Mouse (Mus musculus) kidney, postnatal 25 days (tissue): ENCODE measurements at regions not wholly inside any gene's neighbourhood (a gene's known extent, or its start where the extent isn't known, plus 50 kb on each side); places are given as distances from the start of the nearest gene placed in this dataset.

ENCODE experiments used
- DNase-seq, 2 experiments: peaks; one replicate each; pipeline ENCODE4 v3.0.0; 2021; ENCODE audit warnings: mixed read lengths in 2 of 2

DNA sequence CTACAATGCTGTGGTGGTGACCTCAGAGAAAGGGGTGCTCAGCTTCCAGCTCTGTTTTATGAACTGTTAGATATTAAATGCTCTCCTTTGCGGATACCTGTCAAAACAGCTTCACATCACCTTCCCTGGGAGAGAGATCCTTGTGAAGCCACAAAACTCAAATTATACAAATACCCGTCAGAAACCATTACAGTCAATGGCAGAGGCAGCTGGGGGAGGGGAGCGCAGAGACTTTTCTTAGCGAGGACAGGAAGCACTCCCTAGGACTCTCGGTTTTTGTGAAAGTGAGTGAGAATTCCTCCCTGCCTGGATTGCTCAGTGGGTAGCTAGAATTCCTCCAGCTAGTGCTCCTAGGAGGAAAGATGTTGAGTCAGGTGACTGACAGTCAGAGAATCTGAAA, 161.0 kb downstream of the Bmp7 start:
- no peak for DNase-seq

DNA sequence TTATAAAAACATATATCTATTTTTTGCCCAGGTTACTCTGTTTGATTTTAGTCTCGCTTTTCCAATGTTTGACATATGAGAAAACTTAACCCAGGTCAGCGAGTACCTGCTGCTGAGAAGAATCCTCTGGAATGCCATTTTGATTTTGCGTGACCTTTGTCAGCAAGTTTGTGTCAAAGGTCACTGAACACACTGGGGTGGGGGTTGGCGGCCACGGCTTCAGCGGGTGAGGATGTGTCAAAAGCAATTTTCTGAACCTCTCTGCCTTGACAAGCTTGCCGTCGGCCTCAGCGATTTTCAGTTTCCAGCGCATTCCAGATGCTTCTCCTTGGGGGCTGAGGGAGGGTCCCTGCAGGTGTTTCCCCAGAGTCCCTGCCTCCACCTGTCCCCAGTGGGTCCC, 157.4 kb downstream of the Bmp7 start:
- no peak for DNase-seq

DNA sequence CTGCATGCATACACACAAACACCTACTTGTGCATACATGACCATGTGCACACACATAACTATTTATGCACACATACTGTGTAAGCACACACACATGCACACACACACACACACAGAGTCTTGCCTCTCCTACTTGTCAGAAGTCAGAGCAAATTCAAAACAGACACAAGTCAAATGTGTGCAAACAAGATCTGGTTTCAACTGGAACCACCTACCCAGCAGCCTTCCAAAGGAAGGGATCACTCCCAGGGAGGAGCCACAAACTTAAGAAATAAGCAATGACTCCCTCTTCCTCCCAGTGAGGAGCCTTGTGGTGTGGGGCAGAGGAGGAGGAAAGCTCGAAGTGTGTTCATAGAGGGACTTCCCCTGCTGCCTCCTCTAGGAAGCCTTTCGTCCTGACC, 153.8 kb downstream of the Bmp7 start:
- no peak for DNase-seq

DNA sequence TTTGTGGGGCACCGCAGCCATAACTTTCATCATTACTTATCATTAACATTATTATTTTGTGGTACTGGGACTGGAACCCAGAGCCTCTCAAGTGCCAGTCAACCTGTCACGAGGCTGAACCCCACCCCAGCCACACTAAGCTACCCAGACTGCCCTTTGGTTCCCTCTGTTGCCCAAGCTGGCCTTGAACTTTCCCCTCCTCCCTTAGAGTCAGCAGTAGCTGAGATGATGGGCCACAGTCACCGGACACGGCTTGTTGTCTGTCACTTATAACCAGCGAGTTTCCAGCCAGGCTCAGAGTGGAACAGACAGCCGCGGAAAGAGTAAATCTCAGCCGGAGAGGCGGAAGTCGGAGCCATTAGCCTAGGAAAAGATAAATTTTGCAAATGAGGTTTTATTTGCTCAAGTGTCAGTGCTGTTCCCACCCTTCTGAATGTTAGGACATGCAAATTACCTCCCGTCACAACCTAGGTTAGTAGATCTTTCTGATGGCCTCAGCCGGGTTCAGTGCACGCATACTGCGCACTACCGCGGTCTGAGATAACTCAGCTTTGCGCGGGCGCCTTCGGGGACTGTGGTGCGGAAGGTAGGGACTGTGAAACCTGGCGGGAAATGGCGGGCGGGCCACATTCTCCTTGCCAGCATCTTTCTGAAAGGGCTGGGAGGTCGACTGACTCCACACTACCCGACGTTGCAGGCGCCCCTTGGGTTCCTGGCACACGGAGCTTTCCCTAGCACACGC, 152.7 kb downstream of the Bmp7 start:
- DNase-seq = no peak

DNA sequence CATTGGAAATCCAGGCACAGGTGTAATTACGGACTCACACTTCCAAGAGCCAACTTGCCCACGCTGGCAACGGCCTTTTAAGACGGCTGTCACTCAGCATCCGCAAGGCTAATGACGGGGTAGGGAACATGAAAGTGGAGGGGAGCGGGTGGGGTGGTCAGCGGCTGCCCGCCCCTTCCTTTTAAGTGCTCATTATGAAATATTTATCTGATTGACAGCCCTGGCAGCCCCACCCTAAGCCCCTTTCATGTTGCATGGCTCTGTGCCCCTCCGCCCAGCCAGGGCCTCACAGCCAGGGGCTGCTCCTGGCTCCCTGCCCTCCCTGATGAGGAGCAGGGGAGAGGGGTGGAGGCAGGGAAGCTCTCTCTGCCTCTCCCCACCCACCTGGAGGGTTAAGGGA, 150.9 kb downstream of the Bmp7 start:
- no peak for DNase-seq

DNA sequence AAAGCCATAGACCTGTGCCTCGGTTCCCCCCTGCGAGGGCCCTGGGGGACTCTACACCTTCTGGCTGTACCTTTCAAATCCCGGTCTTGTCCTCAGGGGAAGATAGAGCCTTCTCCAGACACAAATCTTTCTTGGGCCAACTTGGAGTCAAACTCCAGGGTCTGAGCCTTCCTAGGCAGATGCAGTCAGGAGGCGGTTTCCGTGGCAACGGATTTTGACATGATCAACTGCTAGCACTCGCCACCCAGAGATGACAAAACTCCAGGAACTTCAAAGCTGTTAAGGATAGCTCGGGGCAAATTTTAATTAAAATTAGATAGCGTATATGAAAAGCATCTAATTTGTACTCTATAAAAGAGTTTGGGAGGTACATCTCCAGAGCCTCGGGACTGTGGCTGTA, 147.6 kb downstream of the Bmp7 start:
- no peak for DNase-seq

DNA sequence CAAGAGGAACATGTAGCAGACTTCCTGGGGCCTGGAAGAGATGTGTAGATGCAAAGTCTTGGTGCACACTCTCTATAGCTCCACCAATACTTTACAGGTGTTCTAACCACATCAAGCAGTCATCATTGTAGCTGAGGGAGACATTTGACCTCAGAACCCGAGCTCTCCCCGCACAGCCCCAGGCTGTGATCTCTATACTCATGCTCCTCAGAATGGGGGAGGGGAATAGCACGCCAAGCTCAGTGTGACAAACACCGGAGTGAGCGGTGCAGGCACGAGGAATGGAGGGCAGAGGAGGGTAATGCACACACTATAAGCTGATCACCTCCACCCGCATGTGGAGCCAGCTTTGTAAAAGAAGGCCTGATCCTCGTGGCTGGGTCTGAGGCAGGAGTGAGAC, 146.1 kb downstream of the Bmp7 start:
- no peak for DNase-seq

DNA sequence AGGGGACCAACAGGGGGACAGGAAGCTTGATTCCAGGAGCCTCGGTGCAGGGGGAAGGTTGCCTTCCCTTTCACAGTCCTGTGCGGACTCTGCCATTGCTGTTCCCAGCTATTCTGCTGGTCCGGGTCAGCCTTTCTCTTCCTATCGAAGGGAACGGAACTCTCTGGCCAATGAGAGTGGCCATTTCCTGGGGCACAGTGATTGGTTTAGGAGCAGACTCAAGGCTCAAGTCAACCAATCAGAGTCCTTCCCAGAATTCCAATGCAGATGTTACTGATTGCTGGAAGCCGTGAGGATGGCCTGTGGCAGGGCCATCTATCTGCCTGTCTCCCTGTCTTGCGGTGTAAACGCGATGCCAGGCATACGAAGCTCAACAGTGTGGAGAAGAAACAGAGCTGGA, 145.3 kb downstream of the Bmp7 start:
- DNase-seq = no peak

DNA sequence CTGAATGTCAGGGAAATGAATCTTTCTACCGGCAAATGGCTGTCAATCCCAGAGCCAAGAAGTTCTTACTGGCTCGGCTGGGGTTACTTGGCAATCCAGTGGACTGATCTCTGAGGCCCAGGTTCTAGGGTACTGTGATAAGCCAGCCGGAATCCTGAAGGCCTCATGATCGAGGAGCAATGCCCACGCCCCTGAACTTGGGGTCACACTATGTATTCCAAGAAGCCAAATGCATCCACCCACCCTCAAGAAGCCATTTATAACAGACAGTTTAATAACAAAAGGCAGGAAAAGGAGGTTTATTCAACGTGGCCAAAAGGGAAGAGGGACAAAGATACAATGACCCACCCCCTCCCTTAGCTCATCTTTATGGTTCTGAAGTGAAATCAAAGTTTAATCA, 144.0 kb downstream of the Bmp7 start:
- DNase-seq = no peak

DNA sequence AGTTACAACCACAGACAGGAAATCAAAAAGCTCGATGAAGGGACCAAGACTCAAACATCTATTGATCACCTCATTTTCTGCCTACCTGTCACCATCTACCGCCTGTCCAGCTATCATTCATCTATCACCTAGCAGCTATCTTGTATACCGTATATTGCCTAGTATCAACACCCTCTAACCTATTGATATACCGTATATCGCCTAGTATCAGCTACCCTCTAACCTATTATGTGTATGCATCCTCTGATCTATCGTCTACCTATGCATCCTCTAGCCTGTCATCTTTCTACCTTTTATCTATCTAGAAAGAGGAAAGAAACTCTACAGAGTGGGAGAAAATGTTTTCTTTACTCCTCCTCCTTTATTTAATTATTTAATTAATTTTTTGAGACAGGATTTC, 143.2 kb downstream of the Bmp7 start:
- DNase-seq = no peak

DNA sequence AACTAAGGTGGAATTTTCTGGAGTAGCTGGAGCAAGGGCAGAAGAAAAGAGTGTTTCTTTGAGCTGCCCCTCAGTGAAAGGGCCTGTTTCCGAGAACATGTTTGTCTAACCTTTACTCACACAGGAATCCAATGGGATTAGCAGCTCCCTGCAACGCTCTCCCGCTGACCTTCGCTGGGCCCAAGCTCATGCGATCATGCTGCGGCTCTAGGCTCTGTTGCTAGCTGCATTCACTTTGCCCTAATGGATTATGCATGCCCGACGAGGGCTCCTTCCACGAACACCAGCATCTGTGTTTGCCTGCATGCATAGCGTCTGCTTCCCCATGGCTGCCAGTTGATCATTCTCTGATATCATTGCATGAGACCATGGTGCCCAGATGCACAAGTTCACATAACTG, 140.2 kb downstream of the Bmp7 start:
- DNase-seq = no peak

DNA sequence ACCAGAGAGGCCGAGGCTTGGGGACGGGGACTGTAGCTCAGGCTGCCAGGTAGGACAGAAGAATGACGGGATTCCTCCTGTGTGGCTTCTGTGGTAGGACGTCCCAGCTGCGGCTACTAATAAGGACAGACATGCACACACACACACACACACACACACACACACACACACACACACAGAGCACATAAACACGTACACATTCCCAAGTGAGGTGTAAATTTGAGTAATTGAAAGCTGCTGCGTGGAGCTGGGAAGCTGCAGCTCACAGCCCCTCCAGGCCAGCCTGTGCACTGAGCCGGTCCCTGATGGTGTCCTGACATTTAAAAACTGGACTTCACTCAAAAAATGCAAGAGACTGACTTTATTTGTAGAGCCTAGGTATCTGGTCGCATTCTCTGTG, 139.3 kb downstream of the Bmp7 start:
- no peak for DNase-seq

DNA sequence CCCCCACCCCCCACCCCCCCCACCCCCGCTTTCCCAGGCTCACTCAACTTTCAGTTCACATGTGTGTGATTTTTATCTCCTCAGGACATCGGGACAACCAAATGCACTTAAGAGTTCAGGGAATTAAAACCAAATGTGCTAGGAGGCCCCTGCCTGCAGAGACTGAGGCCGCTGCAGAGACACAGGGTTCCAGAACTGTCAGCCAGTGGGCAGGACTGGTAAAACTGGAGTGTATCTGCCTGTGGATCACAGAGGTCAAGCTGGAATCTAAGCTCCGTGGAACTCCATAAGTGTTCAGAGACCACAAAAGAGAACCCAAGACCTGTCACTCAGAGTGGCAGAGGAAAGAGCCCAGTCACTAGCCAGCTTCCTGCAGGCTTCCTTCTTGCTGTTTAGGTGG, 138.3 kb downstream of the Bmp7 start:
- DNase-seq = no peak

DNA sequence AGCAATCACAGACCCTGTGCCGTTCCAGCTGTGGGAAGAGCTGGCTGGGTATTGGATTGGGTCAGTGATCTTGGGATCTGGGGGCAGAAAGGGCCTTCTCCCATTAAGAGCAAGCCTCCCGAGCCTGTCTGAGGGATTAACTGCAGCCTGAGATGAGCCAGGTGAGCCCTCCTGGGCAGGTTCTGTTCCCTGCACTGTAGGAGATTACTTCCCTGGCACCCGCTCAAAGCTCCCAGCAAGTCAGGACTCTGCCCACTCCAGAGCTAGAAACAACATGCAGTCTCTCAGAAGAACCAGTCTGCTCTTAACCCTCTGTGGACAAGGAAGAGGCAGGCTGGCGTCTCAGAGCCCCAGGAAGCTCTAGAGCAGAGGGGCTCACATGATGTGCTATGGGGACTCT, 132.7 kb downstream of the Bmp7 start:
- no peak for DNase-seq

DNA sequence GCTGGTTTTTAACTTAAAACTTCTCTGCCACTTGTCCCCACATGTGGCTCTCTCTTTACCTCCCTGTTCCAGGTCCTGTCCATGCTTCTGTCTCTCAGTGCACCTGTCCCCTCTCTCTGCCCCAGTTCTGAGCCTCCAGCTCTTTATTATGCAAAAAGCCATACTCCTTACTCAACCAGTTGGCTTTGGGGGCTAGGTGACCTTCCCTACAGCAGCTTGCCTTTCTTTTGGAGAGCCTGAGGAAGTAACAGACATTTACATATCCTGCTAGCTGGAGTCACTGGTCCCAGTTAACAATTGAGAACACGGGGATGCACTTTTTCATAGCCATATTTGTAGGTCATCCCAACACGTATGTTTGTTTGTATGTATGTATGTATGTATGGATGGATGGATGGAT, 130.8 kb downstream of the Bmp7 start:
- no peak for DNase-seq

DNA sequence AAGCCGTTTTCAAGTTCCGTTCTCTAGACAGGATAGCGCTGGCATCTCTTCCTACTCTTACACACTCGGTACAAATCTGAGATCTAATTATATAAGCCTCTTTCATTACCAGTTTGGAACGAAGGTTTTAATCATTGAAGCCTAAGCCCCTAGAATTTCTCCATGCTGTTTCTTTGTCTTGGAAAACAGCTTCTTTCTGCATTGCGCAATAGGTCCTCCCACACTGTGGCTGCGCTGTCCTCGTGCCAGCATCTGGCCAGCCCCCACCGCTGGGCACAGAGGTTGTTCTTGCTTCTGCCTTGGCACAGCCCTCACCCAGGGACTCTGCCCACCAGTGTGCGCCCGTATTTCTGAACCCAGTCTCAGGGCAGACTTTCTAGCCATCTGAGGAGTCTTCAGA, 126.8 kb downstream of the Bmp7 start:
- no peak for DNase-seq

DNA sequence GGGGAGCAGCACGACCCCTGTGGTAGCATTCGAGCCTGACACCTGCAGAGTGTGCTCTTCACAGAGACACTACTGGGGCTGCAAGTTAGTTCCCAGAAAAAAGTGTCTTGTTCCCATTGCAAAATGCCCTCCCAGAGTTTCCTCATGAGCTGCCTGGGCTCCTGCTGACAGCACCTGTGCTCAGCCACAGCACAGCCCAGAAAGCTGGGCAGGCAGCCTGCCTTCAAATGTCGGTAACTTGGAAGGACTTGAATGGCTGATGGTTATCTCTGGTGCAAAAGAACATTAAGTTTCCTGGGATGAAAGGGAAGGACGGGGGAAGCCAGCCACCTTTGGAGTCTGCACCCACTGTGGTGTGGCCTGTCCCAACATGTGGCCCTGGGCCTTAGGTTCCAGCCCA, 126.2 kb downstream of the Bmp7 start:
- no peak for DNase-seq

DNA sequence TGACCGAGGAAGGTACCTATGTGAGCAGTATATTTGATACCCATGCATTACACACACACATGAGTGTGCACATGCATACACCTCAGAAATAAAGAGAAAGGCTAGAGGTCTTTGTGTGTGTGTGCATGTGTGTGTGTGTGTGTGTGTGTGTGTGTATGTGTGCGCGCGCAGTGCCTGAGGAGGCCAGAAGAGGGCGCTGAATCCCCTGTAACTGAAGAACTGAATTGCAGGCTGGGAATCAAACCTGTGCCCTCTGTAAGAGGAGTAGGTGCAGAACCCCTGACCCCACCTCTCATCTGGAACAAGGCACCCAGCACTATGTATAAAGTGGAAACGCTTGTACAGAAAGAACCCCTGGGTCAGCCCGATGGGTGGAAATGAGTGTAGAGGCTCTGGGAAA, 125.0 kb downstream of the Bmp7 start:
- DNase-seq = no peak

DNA sequence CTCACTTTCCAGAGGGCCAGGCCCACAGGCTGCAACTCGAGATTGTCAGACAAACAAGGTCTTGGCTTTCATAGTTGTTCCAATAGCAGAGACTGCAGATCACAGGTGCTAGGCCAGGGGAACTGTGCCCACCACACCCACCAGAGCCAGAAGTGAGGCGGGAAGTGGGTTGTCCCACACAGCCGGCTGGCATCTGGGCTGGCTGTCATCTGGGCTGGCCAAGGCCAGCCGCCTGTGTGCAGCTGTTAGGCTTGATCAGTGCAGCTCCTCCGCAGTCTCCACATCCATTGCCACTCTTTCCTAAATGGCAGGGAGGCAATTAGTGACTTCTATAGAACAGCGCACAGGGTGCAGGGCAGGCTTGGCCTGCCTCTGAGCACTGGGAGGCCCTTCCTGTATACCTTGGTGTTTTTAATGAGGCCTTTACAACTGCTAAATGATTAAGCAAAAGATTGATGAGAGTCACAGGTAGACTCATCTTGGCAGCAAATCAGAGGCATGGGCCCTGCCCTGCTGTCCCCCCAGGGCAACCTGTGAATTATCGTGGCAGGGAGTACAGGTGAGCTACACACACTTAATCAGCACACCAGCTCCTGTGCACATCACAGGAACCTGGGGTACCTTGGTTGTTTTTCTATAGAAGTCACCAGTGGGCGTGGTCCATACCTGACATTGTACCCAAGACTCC, 122.9 kb downstream of the Bmp7 start:
- no peak for DNase-seq
